Mouse (Mus musculus): ENCODE data around the gene Kat5. TPM values are rescaled to one million over a fixed set of nuclear protein-coding genes. Genes with fewer than 3 reads are reported as not detected.

Gene Kat5
- polyA plus RNA-seq, 1 experiment from 2014 or later, result 58.8 TPM

GRCm38 (mm10) chr19:5614953-5615352 is 4.9 kb upstream of the Kat5 start:
- 72% methylated on average over 2 of the region's 2 CpGs for WGBS
- Histone ChIP-seq H3K27me3 (peaks cover 7% of the 10 kb centered on the region; the same call in 1 of the 2 replicates), H3K9me3 (replicated peaks) (no peaks in the 10 kb centered on the region), H3K4me3 (replicated peaks) (no peak overlapping the region), H3K36me3 (no peaks in the 10 kb centered on the region), H3K4me1 (peaks cover 8% of the 10 kb centered on the region), H3K9ac (no peak overlapping the region), H3K4me2 (no peak overlapping the region), H3K27ac (no peak overlapping the region)
- ATAC-seq (replicated peaks; ENCODE audit: low FRiP score), result no peak

GRCm38 (mm10) chr19:5612762-5613411 is 2.9 kb upstream of the Kat5 start:
- no peak overlapping the region for H3K4me3 ChIP-seq (replicated peaks)
- no peak overlapping the region for H3K27ac ChIP-seq
- H3K36me3 ChIP-seq, result peaks cover 12% of the 10 kb centered on the region
- no peaks in the 10 kb centered on the region for H3K9me3 ChIP-seq (replicated peaks)
- ATAC-seq (replicated peaks; ENCODE audit: low FRiP score), result no peak
- no peak overlapping the region for H3K4me2 ChIP-seq
- WGBS, result 82% methylated on average over 3 of the region's 3 CpGs
- H3K27me3 ChIP-seq, result peaks cover 7% of the 10 kb centered on the region; the same call in 1 of the 2 replicates
- no peak overlapping the region for H3K9ac ChIP-seq
- peaks cover 24% of the 10 kb centered on the region for H3K4me1 ChIP-seq

DNA sequence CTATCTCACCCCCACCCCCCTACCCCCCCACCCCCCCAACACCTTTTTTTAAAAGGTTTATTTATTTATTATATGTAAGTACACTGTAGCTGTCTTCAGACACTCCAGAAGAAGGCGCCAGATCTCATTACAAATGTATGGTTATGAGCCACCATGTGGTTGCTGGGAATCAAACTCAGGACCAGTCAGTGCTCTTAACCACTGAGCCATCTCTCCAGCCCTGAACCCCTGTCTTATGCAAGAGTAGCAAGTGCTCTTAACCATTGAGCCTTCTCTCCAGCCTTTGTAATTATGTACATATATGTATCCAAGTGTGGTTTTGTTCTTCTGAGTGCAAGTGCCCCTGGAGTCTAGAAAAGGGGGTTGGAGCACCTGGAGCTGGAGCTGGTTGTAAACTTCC is 1.9 kb upstream of the Kat5 start:
- Histone ChIP-seq H3K4me2 (no peak overlapping the region), H3K4me1 (peaks cover 25% of the 10 kb centered on the region), H3K9ac (no peak overlapping the region), H3K9me3 (replicated peaks) (no peaks in the 10 kb centered on the region), H3K27ac (no peak overlapping the region), H3K4me3 (replicated peaks) (no peak overlapping the region), H3K27me3 (peaks cover 7% of the 10 kb centered on the region; the same call in 1 of the 2 replicates), H3K36me3 (peaks cover 21% of the 10 kb centered on the region)
- ATAC-seq (replicated peaks; ENCODE audit: low FRiP score), result no peak
- WGBS, result 79% methylated on average over 1 of the region's 1 CpGs

GRCm38 (mm10) chr19:5609171-5609546 is 878 bp downstream of the Kat5 start:
- Histone ChIP-seq H3K4me1 (peaks cover 25% of the 10 kb centered on the region), H3K27me3 (peaks cover 4% of the 10 kb centered on the region; the same call in 1 of the 2 replicates), H3K4me2 (peak overlapping the region; percentile 77), H3K9ac (peak overlapping the region; percentile 86), H3K27ac (peak overlapping the region; percentile 99), H3K9me3 (replicated peaks) (no peaks in the 10 kb centered on the region), H3K4me3 (replicated peaks) (peak overlapping the region; percentile 85), H3K36me3 (peaks cover 49% of the 10 kb centered on the region)
- no peak for ATAC-seq (replicated peaks; ENCODE audit: low FRiP score)
- 56% methylated on average over 10 of the region's 10 CpGs for WGBS

GRCm38 (mm10) chr19:5608707-5609106 is 1.3 kb downstream of the Kat5 start:
- peak overlapping the region; percentile 99 for H3K27ac ChIP-seq
- 92% methylated on average over 13 of the region's 13 CpGs for WGBS
- H3K4me2 ChIP-seq, result peak overlapping the region; percentile 77
- H3K9me3 ChIP-seq (replicated peaks), result no peaks in the 10 kb centered on the region
- peak overlapping the region; percentile 85 for H3K4me3 ChIP-seq (replicated peaks)
- H3K27me3 ChIP-seq, result peaks cover 4% of the 10 kb centered on the region; the same call in 1 of the 2 replicates
- H3K4me1 ChIP-seq, result peaks cover 25% of the 10 kb centered on the region
- no peak for ATAC-seq (replicated peaks; ENCODE audit: low FRiP score)
- peak overlapping the region; percentile 86; the same call in 1 of the 2 replicates for H3K9ac ChIP-seq
- H3K36me3 ChIP-seq, result peaks cover 54% of the 10 kb centered on the region

DNA sequence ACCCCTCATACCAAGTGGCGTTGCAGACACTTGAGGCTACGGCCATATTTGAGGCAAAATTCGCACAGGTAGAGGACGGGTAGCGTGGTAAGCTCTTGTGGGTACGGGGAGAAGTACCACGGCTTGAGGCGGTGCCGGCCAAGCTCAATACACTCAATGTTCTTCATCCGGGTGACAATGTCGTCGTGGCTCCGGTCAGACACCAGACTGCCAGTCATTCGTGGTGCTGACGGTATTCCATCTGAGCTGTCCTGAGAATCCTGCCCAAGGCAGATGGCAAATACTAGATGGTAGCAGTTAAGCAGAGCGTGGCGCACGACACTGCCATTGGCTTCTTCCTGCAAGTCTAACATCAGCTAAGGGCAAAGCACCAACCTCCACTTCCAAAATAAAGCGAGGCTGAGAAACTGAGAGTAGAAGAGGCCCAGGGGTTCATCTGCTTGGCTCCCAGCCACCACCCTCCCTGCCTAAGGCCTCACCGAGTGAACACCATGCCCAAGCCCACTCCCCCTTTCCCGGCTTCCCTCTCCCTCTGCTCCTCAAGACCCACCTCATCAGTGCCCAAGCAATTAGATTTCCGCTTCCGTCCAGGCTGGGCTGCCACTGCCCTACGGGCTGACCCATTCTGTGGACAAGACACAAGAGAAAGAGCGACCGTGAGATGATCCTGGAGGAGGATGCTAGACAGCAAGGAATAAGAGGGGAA is 2.2 kb downstream of the Kat5 start:
- Histone ChIP-seq H3K4me2 (no peak overlapping the region), H3K9me3 (replicated peaks) (no peaks in the 10 kb centered on the region), H3K36me3 (peaks cover 62% of the 10 kb centered on the region), H3K9ac (no peak overlapping the region), H3K27ac (no peak overlapping the region), H3K4me1 (peaks cover 32% of the 10 kb centered on the region), H3K4me3 (replicated peaks) (no peak overlapping the region), H3K27me3 (peaks cover 4% of the 10 kb centered on the region; the same call in 1 of the 2 replicates)
- WGBS, result 95% methylated on average over 26 of the region's 26 CpGs
- no peak for ATAC-seq (replicated peaks; ENCODE audit: low FRiP score)

DNA sequence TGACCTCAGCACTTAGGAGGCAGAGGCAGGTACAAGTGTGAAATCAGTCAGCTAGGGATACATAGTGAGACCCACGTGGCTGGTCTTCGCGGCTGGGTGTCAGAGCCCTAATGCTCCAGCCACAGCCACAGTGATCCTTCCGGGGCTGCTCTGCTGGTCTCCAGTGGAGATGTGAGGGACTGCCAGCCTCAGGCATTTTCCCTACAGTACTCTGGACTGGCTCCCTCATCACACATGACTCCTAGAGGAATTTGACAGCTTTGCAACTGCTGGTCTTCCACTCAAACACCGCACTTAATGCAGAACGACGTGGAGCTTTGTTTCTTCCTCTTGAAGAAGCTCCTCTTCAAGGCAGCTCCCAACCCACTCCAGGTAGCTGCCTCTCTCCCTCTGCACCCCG is 3.8 kb downstream of the Kat5 start:
- 85% methylated on average over 8 of the region's 8 CpGs for WGBS

GRCm38 (mm10) chr19:5605126-5605525 is 4.9 kb downstream of the Kat5 start:
- 93% methylated on average over 7 of the region's 7 CpGs for WGBS
- H3K36me3 ChIP-seq, result peaks cover 64% of the 10 kb centered on the region
- ATAC-seq (replicated peaks; ENCODE audit: low FRiP score), result no peak

More for the DNA sequence above, 3.8 kb downstream of the Kat5 start:
- no peak overlapping the region for H3K4me3 ChIP-seq (replicated peaks)
- H3K4me1 ChIP-seq, result peaks cover 39% of the 10 kb centered on the region
- H3K9ac ChIP-seq, result no peak overlapping the region
- peaks cover 64% of the 10 kb centered on the region for H3K36me3 ChIP-seq
- H3K9me3 ChIP-seq (replicated peaks), result no peaks in the 10 kb centered on the region
- no peak overlapping the region for H3K27ac ChIP-seq
- H3K4me2 ChIP-seq, result no peak overlapping the region
- no peaks in the 10 kb centered on the region for H3K27me3 ChIP-seq
- no peak for ATAC-seq (replicated peaks; ENCODE audit: low FRiP score)

DNA sequence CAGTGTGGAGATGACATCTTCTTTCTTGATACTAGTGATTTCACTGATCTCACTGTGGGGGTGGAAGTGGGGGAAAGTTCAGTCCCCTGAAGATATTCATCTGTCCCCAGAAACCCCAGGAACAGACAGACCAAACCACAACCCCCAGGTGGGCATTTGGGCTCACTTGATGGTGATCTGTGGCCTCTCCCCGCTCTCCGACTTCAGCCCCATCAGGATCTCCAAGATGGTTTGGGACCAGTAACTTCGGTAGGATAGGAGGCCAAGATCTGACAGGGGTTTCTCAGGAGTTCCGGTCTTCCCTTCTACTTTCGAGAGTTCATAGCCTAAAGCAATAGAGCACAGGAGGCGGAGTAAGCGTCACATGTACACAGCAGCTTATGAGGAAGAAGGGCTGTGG is 6.4 kb downstream of the Kat5 start:
- H3K27ac ChIP-seq, result no peak overlapping the region
- H3K4me2 ChIP-seq, result no peak overlapping the region
- H3K9ac ChIP-seq, result no peak overlapping the region
- H3K9me3 ChIP-seq (replicated peaks), result no peaks in the 10 kb centered on the region
- WGBS, result 91% methylated on average over 7 of the region's 7 CpGs
- no peaks in the 10 kb centered on the region for H3K27me3 ChIP-seq
- peaks cover 60% of the 10 kb centered on the region for H3K36me3 ChIP-seq
- peaks cover 23% of the 10 kb centered on the region for H3K4me1 ChIP-seq
- H3K4me3 ChIP-seq (replicated peaks), result no peak overlapping the region
- ATAC-seq (replicated peaks; ENCODE audit: low FRiP score), result no peak

More at GRCm38 (mm10) chr19:5605126-5605525, 4.9 kb downstream of the Kat5 start:
- Histone ChIP-seq H3K27me3 (no peaks in the 10 kb centered on the region), H3K4me1 (peaks cover 31% of the 10 kb centered on the region), H3K27ac (no peak overlapping the region), H3K4me3 (replicated peaks) (no peak overlapping the region), H3K9me3 (replicated peaks) (no peaks in the 10 kb centered on the region), H3K4me2 (no peak overlapping the region), H3K9ac (no peak overlapping the region)

DNA sequence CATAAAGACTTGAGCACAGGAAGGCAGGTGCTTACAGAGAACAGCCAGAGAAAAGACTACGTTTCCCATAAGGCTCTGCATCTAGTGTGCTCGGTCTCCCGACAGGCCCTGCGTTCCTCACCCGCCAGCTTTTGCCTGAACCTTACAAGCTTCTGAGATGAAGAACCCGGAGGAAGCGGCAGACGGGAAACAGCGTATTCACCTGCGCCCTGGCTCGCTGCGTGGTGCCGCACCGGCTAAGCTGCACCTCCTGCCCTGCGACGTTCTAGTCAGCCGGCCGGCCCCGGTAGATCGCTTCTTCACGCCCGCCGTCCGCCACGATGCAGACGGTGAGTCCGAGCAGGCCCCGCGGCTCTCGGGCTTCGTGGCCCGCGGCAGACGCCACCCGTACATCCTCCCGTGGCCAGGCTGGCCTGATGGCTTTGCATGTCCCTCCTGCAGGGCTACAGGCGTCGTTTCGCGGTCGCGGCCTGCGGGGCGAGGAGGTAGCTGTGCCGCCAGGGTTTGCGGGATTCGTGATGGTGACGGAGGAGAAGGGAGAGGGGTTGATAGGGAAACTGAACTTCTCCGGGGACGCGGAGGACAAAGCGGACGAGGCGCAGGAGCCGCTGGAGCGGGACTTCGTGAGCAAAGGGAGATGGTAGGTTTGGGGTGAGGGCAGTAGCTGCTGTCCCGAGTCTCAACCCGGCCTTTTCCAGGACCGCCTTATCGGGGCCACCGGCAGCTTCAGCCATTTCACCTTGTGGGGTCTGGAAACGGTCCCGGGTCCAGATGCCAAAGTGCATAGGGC is 8.1 kb downstream of the Kat5 start, which contains the start of gene Rnaseh2c:
Gene Rnaseh2c (plus strand): TSS at position 122 of the 790 bp plus-strand sequence.
- Histone ChIP-seq H3K4me3 (replicated peaks) (peak within 1 kb of the TSS; percentile 71), H3K36me3 (peaks cover 43% of the 10 kb centered on the region), H3K9me3 (replicated peaks) (no peaks in the 10 kb centered on the region), H3K9ac (peak within 1 kb of the TSS; percentile 79), H3K4me2 (peak within 1 kb of the TSS; percentile 71), H3K27me3 (no peaks in the 10 kb centered on the region), H3K4me1 (peaks cover 14% of the 10 kb centered on the region), H3K27ac (peak within 1 kb of the TSS; percentile 89)
- ATAC-seq (replicated peaks; ENCODE audit: low FRiP score), result peak; percentile 87
- WGBS, result under 1% methylated on average over 64 of the region's 64 CpGs

GRCm38 (mm10) chr19:5599224-5599623 is 10.8 kb downstream of the Kat5 start:
- no peak for ATAC-seq (replicated peaks; ENCODE audit: low FRiP score)
- peaks cover 15% of the 10 kb centered on the region for H3K36me3 ChIP-seq
- 77% methylated on average over 4 of the region's 4 CpGs for WGBS
- H3K9me3 ChIP-seq (replicated peaks), result no peaks in the 10 kb centered on the region
- H3K9ac ChIP-seq, result no peak overlapping the region
- no peak overlapping the region for H3K4me2 ChIP-seq
- H3K4me1 ChIP-seq, result peaks cover 14% of the 10 kb centered on the region
- no peak overlapping the region for H3K27ac ChIP-seq
- no peaks in the 10 kb centered on the region for H3K27me3 ChIP-seq
- no peak overlapping the region for H3K4me3 ChIP-seq (replicated peaks)

GRCm38 (mm10) chr19:5591888-5592287 is 18.1 kb downstream of the Kat5 start:
- H3K4me1 ChIP-seq, result no peaks in the 10 kb centered on the region
- H3K9ac ChIP-seq, result no peak overlapping the region
- no peak overlapping the region for H3K4me2 ChIP-seq
- H3K9me3 ChIP-seq (replicated peaks), result no peaks in the 10 kb centered on the region
- no peak for ATAC-seq (replicated peaks; ENCODE audit: low FRiP score)
- no peaks in the 10 kb centered on the region for H3K27me3 ChIP-seq
- no peak overlapping the region for H3K4me3 ChIP-seq (replicated peaks)
- H3K27ac ChIP-seq, result no peak overlapping the region
- WGBS, result 89% methylated on average over 6 of the region's 6 CpGs
- H3K36me3 ChIP-seq, result no peaks in the 10 kb centered on the region

Data from kidney, embryonic 15.5 days (tissue).